Mouse (Mus musculus) lung, embryonic 14.5 days (tissue): Measurements from ENCODE around the gene Dtx3l. TPM values are rescaled to one million over a fixed set of nuclear protein-coding genes. Genes with fewer than 3 reads are reported as not detected.

ENCODE experiments used
- ATAC-seq: fragments of 200-750 bp; cut with Nextera tagmentation; 2 replicates; pipeline ENCODE4 v1.8.0; 2017; ENCODE audit warnings: mild to moderate bottlenecking, moderate TSS enrichment, moderate library complexity; ENCODE audit not compliant: insufficient read depth
- DNase-seq: peaks from one replicate; pipeline ENCODE4 v3.0.0-alpha.2; 2015
- H3K27ac ChIP-seq: fragments of 300-500 bp; sonication (generic); 2 replicates; pipeline ENCODE4 v1.5.1; 2014; ENCODE audit warnings: low read depth, mild to moderate bottlenecking, moderate library complexity
- H3K27me3 ChIP-seq: fragments of 300-500 bp; sonication (generic); 2 replicates; pipeline ENCODE4 v1.6.1; 2014; ENCODE audit warnings: low read length, control low read depth; ENCODE audit not compliant: insufficient read depth
- H3K36me3 ChIP-seq: fragments of 300-500 bp; sonication (generic); 2 replicates; pipeline ENCODE4 v1.6.1; 2014; ENCODE audit warnings: control low read depth; ENCODE audit not compliant: insufficient read depth
- H3K4me1 ChIP-seq: fragments of 300-500 bp; sonication (generic); 2 replicates; pipeline ENCODE4 v1.6.1; 2014; ENCODE audit warnings: antibody characterized with exemption, control low read depth; ENCODE audit not compliant: insufficient read depth
- H3K4me2 ChIP-seq: fragments of 300-500 bp; sonication (generic); 2 replicates; pipeline ENCODE4 v1.6.1; 2014; ENCODE audit warnings: mild to moderate bottlenecking
- H3K4me3 ChIP-seq: fragments of 300-500 bp; sonication (generic); 2 replicates; pipeline ENCODE4 v1.5.1; 2014; ENCODE audit warnings: low read depth, low read length
- H3K9ac ChIP-seq: fragments of 300-500 bp; sonication (generic); 2 replicates; pipeline ENCODE4 v1.6.1; 2014
- H3K9me3 ChIP-seq: fragments of 300-500 bp; sonication (generic); 2 replicates; pipeline ENCODE4 v1.6.1; 2016; ENCODE audit warnings: low read depth, low read length, control low read depth
- CTCF ChIP-seq: IDR thresholded peaks from 2 replicates; pipeline ENCODE4 v1.5.1; 2016; ENCODE audit warnings: antibody characterized with exemption, low read depth
- WGBS: fragments of 180-500 bp; shearing (Covaris S2); extraction: QIAGEN DNeasy Blood & Tissue Kit; methylation state at CpG from one replicate; pipeline ENCODE4 v1.1.7; 2014; 5-methylcytosine and 5-hydroxymethylcytosine counted together
- polyA plus RNA-seq: library from polyadenylated mRNA; unstranded; fragments of >200 nt; fragmentation: Nextera tagmentation; extraction: Ambion mirVana; gene quantifications from 2 replicates; pipeline ENCODE4 v1.2.1, GENCODE M21; 2014

The Dtx3l gene
- polyA plus RNA-seq, 1 experiment from 2014 or later, result 4.9 TPM

DNA sequence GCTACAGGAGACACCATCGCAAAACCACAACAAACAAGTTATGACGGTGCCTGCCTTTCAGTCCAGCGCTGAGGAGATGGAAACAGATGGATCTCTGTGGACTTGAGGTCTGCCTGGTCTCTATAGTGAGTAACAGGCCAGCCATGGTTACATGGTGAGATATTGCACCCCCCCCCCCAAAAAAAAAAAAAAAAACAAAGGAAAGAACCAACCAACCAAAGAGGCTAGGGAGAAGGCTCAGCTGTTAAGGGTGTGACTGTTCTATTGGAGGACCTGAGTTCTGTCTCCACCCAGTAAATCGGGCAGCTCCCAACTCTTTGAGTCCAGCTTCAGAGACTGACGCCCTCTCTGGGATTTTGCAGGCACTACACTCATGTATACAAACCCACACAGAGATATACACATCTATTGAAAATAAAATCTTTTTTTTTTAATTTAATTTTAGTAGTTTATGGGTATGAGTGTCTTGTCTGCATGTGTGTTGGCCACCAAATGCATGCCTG, 13.7 kb upstream of the Dtx3l start:
- Histone ChIP-seq H3K36me3 (no peaks in the 10 kb centered on the region), H3K4me1 (no peaks in the 10 kb centered on the region), H3K4me2 (no peak overlapping the region), H3K27me3 (no peaks in the 10 kb centered on the region), H3K9me3 (no peaks in the 10 kb centered on the region), H3K9ac (no peak overlapping the region), H3K4me3 (no peak overlapping the region), H3K27ac (no peak overlapping the region)
- no peak for ATAC-seq
- 79% methylated on average over 5 of the region's 5 CpGs for WGBS
- no peak for DNase-seq
- no peak for TF ChIP-seq CTCF

DNA sequence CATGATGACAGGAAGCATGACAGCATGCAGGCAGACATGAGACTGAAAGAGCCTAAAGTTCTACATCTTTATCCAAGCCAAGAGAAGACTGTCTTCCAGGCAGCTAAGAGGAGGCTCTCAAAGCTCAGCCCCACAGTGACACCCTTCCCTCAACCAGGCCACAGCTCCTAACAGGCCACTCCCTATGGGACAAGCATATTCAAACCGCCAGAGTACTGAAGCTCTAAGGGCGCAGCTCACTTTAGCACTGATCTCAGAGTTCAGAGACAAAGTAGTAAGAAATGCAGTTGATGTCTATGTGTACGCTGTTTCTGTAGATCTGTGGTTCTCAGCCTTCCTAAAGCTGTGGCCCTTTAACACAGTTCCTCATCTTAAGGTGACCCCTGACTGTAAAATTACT, 12.3 kb upstream of the Dtx3l start:
- no peaks in the 10 kb centered on the region for H3K4me1 ChIP-seq
- H3K36me3 ChIP-seq, result no peaks in the 10 kb centered on the region
- no peak for ATAC-seq
- H3K9ac ChIP-seq, result no peak overlapping the region
- no peak for TF ChIP-seq CTCF
- no peak overlapping the region for H3K4me3 ChIP-seq
- no peak overlapping the region for H3K27ac ChIP-seq
- H3K27me3 ChIP-seq, result no peaks in the 10 kb centered on the region
- DNase-seq, result no peak
- H3K9me3 ChIP-seq, result no peaks in the 10 kb centered on the region
- H3K4me2 ChIP-seq, result no peak overlapping the region
- 85% methylated on average over 3 of the region's 3 CpGs for WGBS

- no peaks in the 10 kb centered on the region for H3K4me1 ChIP-seq
- no peaks in the 10 kb centered on the region for H3K27me3 ChIP-seq
- H3K9ac ChIP-seq, result no peak overlapping the region
- 77% methylated on average over 5 of the region's 5 CpGs for WGBS
- no peak overlapping the region for H3K27ac ChIP-seq
- no peak for ATAC-seq
- no peak overlapping the region for H3K4me2 ChIP-seq
- H3K36me3 ChIP-seq, result no peaks in the 10 kb centered on the region
- H3K4me3 ChIP-seq, result no peak overlapping the region
- H3K9me3 ChIP-seq, result no peaks in the 10 kb centered on the region
- no peak for DNase-seq
- no peak for TF ChIP-seq CTCF
Observed at GRCm38 (mm10) chr16:35949264-35949663, 10.3 kb upstream of the Dtx3l start.

GRCm38 (mm10) chr16:35941382-35941781, 2.4 kb upstream of the Dtx3l start:
- TF ChIP-seq CTCF, result peak; percentile 28; the same call in 1 of the 2 replicates
- no peak overlapping the region for H3K9ac ChIP-seq
- no peaks in the 10 kb centered on the region for H3K9me3 ChIP-seq
- no peak overlapping the region for H3K4me2 ChIP-seq
- peak; percentile 22 for DNase-seq
- ATAC-seq, result no peak
- no peak overlapping the region for H3K27ac ChIP-seq
- 75% methylated on average over 7 of the region's 7 CpGs for WGBS
- H3K27me3 ChIP-seq, result 0 out of 2 replicates have a peak, but pooled peaks cover 5% of the 10 kb centered on the region
- H3K36me3 ChIP-seq, result no peaks in the 10 kb centered on the region
- no peak overlapping the region for H3K4me3 ChIP-seq
- H3K4me1 ChIP-seq, result no peaks in the 10 kb centered on the region

DNA sequence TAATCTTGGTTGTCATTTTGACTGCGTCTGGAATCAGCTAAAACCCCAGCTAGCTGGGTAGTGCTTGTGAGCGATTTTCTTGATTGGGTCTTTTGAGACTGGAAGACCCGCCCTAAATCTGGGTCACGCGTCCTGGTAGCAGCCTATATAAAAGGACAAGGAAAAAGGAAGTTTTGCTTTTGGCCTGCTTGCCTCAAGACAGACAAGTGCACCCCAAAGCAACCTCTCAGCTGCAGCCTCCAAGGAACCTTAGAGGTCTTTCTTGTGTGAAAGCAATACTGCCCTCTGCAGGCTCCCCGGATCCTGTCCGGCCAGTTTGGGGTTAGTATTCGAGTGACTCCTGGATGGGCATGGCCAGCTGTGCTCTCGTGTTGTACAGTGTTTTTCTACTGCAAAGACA, 739 bp upstream of the Dtx3l start:
- ATAC-seq, result peak; percentile 68
- peak overlapping the region; percentile 50 for H3K4me3 ChIP-seq

DNA sequence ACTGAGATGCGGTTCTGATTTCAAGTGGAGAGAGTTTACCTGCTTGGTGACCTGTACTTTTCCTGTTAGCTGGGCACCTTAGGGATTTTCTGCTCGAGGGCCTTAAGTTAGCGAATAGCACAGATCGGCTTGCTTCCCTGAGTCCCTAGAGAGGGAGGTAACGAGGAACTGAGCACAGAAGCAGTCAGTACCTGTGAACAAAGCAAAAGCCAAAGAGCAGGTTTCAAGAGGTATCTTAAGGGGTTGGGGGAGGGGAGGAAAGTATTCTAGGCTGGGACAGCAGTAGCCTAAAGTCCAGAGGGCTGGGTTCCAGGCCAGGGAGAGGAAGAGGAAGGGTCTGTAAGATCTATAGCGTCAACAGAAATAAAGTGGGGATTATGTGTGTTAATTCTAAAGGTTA, 310 bp upstream of the Dtx3l start:
- Histone ChIP-seq H3K4me3 (peak overlapping the region; percentile 50), H3K9me3 (no peaks in the 10 kb centered on the region), H3K27ac (no peak overlapping the region), H3K27me3 (0 out of 2 replicates have a peak, but pooled peaks cover 5% of the 10 kb centered on the region), H3K4me2 (peak overlapping the region; percentile 78), H3K4me1 (no peaks in the 10 kb centered on the region), H3K9ac (peak overlapping the region; percentile 59; the same call in 1 of the 2 replicates), H3K36me3 (no peaks in the 10 kb centered on the region)
- DNase-seq (peak; percentile 15), ATAC-seq (peak; percentile 46; the same call in 1 of the 2 replicates)
- WGBS, result 5% methylated on average over 6 of the region's 6 CpGs
- no peak for TF ChIP-seq CTCF

More for the DNA sequence above, 739 bp upstream of the Dtx3l start:
- peak; percentile 85 for DNase-seq
- Histone ChIP-seq H3K4me2 (peak overlapping the region; percentile 78), H3K27ac (no peak overlapping the region), H3K27me3 (0 out of 2 replicates have a peak, but pooled peaks cover 5% of the 10 kb centered on the region), H3K9me3 (no peaks in the 10 kb centered on the region), H3K4me1 (no peaks in the 10 kb centered on the region), H3K36me3 (no peaks in the 10 kb centered on the region), H3K9ac (no peak overlapping the region)
- 14% methylated on average over 9 of the region's 9 CpGs for WGBS
- peak; percentile 65 for TF ChIP-seq CTCF

- Histone ChIP-seq H3K9me3 (no peaks in the 10 kb centered on the region), H3K9ac (no peak overlapping the region), H3K4me3 (no peak overlapping the region), H3K27me3 (no peaks in the 10 kb centered on the region), H3K4me1 (no peaks in the 10 kb centered on the region), H3K4me2 (no peak overlapping the region), H3K27ac (no peak overlapping the region), H3K36me3 (no peaks in the 10 kb centered on the region)
- no peak for TF ChIP-seq CTCF
- no peak for DNase-seq
- ATAC-seq, result no peak
- WGBS, result 69% methylated on average over 10 of the region's 10 CpGs
Observed at GRCm38 (mm10) chr16:35933181-35933580, 5.8 kb downstream of the Dtx3l start.
